Mouse (Mus musculus) 3134 (cell line): ENCODE data around the gene Trub2.
A peak's percentile ranks its signal among the peaks of the same experiment; 100 is the strongest.

Experiments used
- DNase-seq: peaks from one replicate; pipeline ENCODE4 v3.0.0-alpha.2; 2011; ENCODE audit warnings: low spot score; ENCODE audit not compliant: insufficient read length; ENCODE audit errors: extremely low read depth

The Trub2 gene

DNA sequence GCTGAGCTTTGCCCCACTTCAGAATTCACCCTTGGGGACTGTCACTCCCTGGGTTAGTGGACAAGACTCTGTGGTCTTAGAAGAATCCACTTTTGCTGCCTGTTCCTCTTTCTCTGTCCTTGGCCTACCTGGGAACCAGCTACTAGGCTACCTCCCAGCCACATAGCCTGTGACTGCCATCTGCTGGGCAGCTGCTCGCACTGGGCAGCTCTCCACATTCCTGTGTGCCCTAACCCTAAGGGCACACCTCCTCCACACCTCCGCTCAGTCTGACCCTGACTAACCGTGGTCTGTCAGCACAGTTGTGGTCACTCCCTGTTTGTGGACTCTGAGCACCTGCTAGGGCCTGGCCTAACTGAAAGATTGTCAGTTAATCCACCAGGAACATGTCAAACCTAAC lies 56.8 kb downstream of the Trub2 start:
- DNase-seq = peak; percentile 50

DNA sequence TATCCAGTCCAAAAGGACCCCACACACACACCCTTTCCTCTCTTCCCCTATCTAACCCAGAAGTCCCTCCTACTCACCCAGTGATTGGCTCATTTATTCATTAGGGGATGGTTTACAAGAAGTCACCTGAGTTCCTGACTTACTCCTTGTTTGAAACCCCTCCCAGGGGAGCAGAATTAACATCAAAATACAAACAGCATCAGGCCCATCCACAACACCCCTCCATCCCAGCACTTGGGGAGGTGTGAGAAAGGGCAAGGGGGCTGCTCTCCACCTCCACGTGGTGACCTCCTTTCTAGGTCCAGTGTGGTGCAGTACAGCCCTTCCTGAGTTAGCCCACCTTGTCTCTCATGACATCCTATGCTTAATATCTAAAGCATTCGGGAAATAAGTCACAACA lies 58.8 kb downstream of the Trub2 start:
- DNase-seq = no peak

DNA sequence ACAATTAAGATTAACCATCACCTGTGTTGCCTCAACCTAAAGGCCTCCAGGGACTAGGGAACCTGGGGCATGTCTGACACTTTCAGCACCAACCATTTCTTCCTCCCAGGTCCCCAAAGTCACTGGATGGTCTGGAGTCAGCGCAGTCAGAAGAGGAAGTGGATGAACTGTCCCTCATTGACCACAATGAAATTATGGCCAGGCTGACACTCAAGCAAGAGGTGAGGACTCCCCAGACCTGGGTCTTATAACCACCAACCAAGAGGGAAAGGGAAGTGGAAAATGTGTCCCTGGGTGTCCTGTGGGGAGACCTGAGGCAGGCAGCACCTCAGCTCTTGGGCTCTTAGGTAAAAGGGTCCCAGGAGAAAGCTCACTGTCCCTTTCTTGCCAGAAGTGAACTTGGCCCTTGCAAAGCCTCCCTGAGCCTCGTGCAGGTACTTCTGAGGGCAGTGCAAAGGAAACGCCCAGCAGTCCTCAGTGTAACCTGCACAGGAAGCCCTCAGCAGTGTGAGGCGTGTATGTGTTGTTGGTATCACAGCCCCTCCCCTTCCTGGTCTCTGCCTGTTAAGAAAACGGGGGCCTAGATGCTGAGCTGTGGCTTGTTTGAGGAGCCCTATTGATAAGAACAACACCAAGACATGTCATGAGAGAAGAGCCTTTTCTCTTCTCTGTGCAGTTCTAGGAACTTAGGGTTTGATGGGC lies 63.5 kb downstream of the Trub2 start:
- no peak for DNase-seq

DNA sequence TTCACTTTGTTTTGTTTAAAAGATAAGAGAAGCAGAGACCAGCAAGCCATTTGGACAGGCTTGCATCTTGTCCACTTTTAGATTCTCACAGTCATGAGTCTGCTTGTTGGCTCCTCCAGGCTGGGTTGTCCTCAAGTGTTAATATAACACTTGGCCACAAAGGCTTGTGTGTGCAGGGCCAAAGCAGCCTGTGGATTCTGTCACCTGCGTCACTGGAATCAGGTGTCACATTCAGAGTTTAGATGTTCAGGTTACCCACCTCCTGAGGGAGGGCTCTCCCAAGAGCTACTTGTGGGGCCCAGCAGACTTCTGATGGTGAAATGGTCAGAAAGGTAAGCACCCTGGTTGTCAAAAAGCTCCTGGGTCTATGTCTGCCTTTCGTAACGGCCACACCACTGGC lies 65.2 kb downstream of the Trub2 start:
- no peak for DNase-seq

DNA sequence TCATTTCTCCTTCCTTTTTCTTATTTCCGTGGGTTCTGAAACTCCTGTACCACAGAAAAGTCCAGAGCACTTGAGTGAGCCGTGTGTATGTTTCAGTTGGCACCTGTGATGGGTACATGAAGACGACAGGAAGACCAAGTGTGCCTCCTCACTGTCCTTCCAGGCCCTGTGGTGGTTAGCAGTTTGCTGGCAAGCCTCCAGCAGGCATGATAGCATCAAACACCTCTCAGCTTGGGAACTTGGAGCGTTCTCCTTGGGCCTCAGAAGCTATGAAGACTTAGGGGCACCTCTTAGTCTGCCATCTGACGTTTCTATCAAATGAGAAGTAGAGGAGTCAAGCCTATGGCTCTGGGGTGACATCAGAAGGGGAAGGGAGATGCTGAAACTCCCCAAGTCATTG lies 69.7 kb downstream of the Trub2 start:
- DNase-seq = no peak

DNA sequence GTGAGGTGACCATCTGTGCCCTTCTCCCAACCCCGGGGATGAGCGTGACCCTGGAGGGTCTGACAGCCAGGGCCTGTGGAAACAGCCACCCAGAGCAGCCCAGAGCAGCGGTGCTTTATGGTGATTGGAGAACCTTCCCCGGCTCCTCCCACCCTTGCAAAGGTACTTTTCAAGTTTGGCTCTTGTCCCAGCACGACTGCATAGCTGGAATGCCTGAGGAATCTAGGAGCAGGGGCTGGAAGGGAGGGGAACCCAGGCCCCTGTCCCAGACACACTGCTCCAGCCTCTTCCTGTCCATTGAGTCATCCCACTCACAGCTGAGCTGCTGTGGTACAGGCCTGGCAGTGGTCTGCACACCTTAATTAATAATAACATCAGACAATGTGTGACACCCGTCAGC lies 71.6 kb downstream of the Trub2 start:
- peak; percentile 83 for DNase-seq

DNA sequence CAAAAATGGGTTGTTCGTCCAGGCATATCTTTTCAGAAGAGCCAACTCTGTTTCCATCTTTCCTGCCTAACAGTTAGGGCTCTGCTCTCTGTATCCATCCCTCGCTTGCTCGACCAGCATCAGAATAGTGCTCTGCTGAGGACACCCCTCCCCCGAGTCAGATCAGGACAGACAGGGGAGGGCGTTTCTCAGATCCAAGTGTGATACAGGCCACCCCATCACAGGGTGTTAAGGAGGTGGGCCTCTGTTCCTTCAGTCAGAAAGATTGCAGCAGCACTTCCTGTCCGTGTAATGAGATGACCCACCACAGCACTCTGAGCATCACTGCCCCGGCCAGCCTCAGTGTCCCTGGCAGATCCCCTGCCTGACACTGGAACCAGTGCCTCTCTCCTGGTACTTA lies 72.2 kb downstream of the Trub2 start:
- no peak for DNase-seq

DNA sequence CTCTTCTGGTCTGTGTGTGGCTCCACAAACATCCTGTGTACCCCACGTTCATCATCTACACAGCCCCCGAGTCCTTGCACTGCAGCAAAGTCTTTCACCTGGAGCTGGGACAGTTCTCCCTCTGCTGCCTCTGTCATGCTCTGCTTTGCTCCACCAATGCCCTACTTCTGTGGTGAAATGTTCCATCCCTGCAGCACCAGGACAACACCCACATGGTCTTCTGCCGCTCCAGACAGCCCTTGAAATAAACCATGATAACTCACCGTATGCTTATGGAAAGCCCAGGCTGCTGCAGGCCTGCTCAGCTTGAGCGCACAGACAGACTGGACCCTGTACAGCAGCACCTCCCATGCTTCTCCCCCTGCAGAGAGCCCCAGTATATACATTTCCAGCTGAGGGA lies 74.2 kb downstream of the Trub2 start:
- no peak for DNase-seq

DNA sequence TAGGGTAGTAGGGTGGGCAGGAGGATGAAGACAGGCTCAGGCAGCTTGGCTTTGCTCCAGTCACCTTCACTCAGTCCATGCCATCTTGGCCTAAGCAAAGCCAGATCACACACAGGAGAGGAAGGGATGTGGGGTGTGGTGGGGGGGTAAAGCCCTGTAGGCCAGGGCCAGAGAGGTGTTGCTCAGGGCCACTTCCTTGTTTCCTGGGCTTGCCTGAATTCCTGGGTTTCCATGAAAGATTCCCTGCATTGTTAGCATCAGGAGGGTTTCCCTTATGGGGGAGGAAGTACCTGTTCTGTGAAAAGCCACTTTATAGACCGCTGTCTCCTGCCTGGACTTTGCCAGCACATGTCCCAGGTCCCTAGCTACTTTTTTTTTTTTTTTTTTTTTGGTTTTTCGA lies 74.8 kb downstream of the Trub2 start:
- no peak for DNase-seq

DNA sequence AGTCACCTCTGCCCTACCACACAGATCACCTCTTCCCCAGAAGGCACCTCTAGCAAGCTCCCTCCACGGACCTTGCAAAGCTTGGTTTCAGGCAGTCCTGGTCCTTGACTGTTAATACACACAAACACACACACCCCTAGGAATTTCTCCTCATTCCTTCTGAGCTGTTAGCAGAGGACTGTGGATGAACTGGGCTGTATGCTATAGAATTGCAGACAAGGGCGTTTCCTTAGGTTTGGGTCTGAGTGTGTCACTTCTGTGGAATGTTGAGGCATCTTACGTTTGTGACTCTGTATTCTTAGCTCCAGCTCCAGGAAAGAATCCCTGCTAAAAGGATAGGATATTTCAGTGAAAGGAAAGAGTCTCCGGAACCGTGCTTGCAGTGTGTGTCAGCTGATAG lies 76.4 kb downstream of the Trub2 start:
- peak; percentile 67 for DNase-seq
